Mouse (Mus musculus) liver, embryonic 14.5 days (tissue): ENCODE results near the gene Piwil1.
"Not testable (repeated sequence)": the region's sequence is repeated elsewhere in the genome, so short reads cannot be mapped to it uniquely, and the experiment has no call there.

ENCODE experiments used
- CTCF ChIP-seq: IDR thresholded peaks from 2 replicates; pipeline ENCODE4 v1.5.1; 2016; ENCODE audit warnings: antibody characterized with exemption, low read depth, control low read depth
- EP300 ChIP-seq: IDR thresholded peaks from 2 replicates; pipeline ENCODE4 v1.6.1; 2016; ENCODE audit warnings: antibody characterized with exemption, low read depth

GRCm38 (mm10) chr5:128720461-128720860 lies 18.1 kb downstream of the Piwil1 start:
- TF ChIP-seq EP300, CTCF: not testable (repeated sequence)
